Mouse (Mus musculus): Measurements from ENCODE around the gene Etl4. TPM values are rescaled to one million over a fixed set of nuclear protein-coding genes. Genes with fewer than 3 reads are reported as not detected.

The Etl4 gene
- total and polyA plus RNA-seq, 2 experiments: 3.5 to 5.5 TPM

- no peaks in the 10 kb centered on the region for H3K36me3 ChIP-seq (ENCODE audit: control insufficient read depth, insufficient read depth, low read length)
- no peaks in the 10 kb centered on the region; the same call in 1 of the 2 replicates for H3K4me1 ChIP-seq (ENCODE audit: control insufficient read depth, insufficient read depth, low read length)
- H3K27me3 ChIP-seq (ENCODE audit: control insufficient read depth, insufficient read depth, low read length): no peaks in the 10 kb centered on the region
- H3K27ac ChIP-seq (replicated peaks; ENCODE audit: insufficient read depth, low read depth, low read length): no peak overlapping the region
- 0 out of 2 replicates have a peak, but pooled peaks cover 3% of the 10 kb centered on the region for H3K79me2 ChIP-seq (ENCODE audit: control insufficient read depth, insufficient read depth, low read length)
- no peak overlapping the region for H3K9ac ChIP-seq (ENCODE audit: low read depth, low read length)
- no peak overlapping the region for H3K4me3 ChIP-seq (ENCODE audit: insufficient read depth, low read depth, low read length)
- no peak for DNase-seq (ENCODE audit: extremely low read depth, low read depth, low spot score)
- no peak for TF ChIP-seq CTCF (IDR thresholded peaks at IDR 0.05; ENCODE audit: low read depth, low read length)
- no peak for TF ChIP-seq POLR2A (IDR thresholded peaks at IDR 0.05; ENCODE audit: extremely low read depth, insufficient read depth, low read length)
- 86% methylated on average over 2 of the region's 2 CpGs for WGBS
These were observed 684.5 kb downstream of the Etl4 start for GRCm38 (mm10) chr2:20594129-20594528.

GRCm38 (mm10) chr2:20595000-20595399 is 685.4 kb downstream of the Etl4 start:
- TF ChIP-seq POLR2A (IDR thresholded peaks at IDR 0.05; ENCODE audit: extremely low read depth, insufficient read depth, low read length): no peak
- no peak for TF ChIP-seq CTCF (IDR thresholded peaks at IDR 0.05; ENCODE audit: low read depth, low read length)
- Histone ChIP-seq H3K4me1 (ENCODE audit: control insufficient read depth, insufficient read depth, low read length) (no peaks in the 10 kb centered on the region; the same call in 1 of the 2 replicates), H3K27me3 (ENCODE audit: control insufficient read depth, insufficient read depth, low read length) (no peaks in the 10 kb centered on the region), H3K79me2 (ENCODE audit: control insufficient read depth, insufficient read depth, low read length) (0 out of 2 replicates have a peak, but pooled peaks cover 3% of the 10 kb centered on the region), H3K4me3 (ENCODE audit: insufficient read depth, low read depth, low read length) (no peak overlapping the region), H3K27ac (replicated peaks; ENCODE audit: insufficient read depth, low read depth, low read length) (no peak overlapping the region), H3K9ac (ENCODE audit: low read depth, low read length) (no peak overlapping the region), H3K36me3 (ENCODE audit: control insufficient read depth, insufficient read depth, low read length) (no peaks in the 10 kb centered on the region)
- DNase-seq (ENCODE audit: extremely low read depth, low read depth, low spot score): no peak
- WGBS: 92% methylated on average over 3 of the region's 3 CpGs

DNA sequence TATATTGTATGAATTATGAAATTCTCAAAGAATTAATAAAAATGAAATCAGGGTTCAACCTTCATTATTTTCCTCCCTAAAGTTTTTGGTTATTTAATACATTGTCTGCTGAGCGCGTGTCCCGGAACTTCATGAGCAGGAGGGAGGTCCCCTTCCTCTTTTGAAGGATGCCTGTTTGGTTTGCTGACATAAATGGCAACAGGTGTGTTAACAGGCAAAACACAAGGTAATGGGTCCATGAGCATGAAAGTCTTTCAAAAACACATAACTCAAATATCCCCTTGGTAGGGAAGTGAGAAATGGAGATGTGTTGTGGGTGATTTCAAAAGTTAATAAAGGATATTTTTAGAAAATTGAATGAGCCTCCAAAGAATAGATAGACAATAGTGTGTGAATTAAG is 687.0 kb downstream of the Etl4 start:
- Histone ChIP-seq H3K4me1 (ENCODE audit: control insufficient read depth, insufficient read depth, low read length) (no peaks in the 10 kb centered on the region; the same call in 1 of the 2 replicates), H3K27me3 (ENCODE audit: control insufficient read depth, insufficient read depth, low read length) (no peaks in the 10 kb centered on the region), H3K4me3 (ENCODE audit: insufficient read depth, low read depth, low read length) (no peak overlapping the region), H3K79me2 (ENCODE audit: control insufficient read depth, insufficient read depth, low read length) (0 out of 2 replicates have a peak, but pooled peaks cover 3% of the 10 kb centered on the region), H3K27ac (replicated peaks; ENCODE audit: insufficient read depth, low read depth, low read length) (no peak overlapping the region), H3K9ac (ENCODE audit: low read depth, low read length) (no peak overlapping the region), H3K36me3 (ENCODE audit: control insufficient read depth, insufficient read depth, low read length) (no peaks in the 10 kb centered on the region)
- DNase-seq (ENCODE audit: extremely low read depth, low read depth, low spot score): no peak
- TF ChIP-seq POLR2A (IDR thresholded peaks at IDR 0.05; ENCODE audit: extremely low read depth, insufficient read depth, low read length): no peak
- WGBS: 98% methylated on average over 3 of the region's 3 CpGs

DNA sequence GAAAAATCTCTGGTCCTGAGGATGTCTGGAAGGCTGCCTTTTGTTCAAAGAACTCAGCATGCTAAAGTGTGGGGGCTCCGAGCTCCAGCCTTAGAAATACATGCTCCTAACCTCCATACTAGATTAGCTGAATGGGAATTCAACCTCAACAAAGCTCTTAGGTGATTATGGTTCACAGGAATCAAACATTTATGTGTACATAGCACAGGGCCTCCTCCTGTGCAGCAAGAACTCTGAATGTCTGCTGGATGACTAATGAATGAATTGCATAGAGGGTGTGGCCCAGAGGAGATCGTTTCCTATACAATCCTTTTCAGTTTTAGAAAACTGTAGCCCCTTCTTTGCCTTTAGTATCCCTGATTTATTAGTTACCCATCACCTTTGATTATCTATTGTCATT is 687.6 kb downstream of the Etl4 start:
- H3K27ac ChIP-seq (replicated peaks; ENCODE audit: insufficient read depth, low read depth, low read length): no peak overlapping the region
- DNase-seq (ENCODE audit: extremely low read depth, low read depth, low spot score): no peak
- H3K27me3 ChIP-seq (ENCODE audit: control insufficient read depth, insufficient read depth, low read length): no peaks in the 10 kb centered on the region
- H3K4me1 ChIP-seq (ENCODE audit: control insufficient read depth, insufficient read depth, low read length): no peaks in the 10 kb centered on the region; the same call in 1 of the 2 replicates
- H3K79me2 ChIP-seq (ENCODE audit: control insufficient read depth, insufficient read depth, low read length): 0 out of 2 replicates have a peak, but pooled peaks cover 3% of the 10 kb centered on the region
- no peaks in the 10 kb centered on the region for H3K36me3 ChIP-seq (ENCODE audit: control insufficient read depth, insufficient read depth, low read length)
- no peak overlapping the region for H3K9ac ChIP-seq (ENCODE audit: low read depth, low read length)
- TF ChIP-seq CTCF (IDR thresholded peaks at IDR 0.05; ENCODE audit: low read depth, low read length) (no peak), POLR2A (IDR thresholded peaks at IDR 0.05; ENCODE audit: extremely low read depth, insufficient read depth, low read length) (no peak)
- no peak overlapping the region for H3K4me3 ChIP-seq (ENCODE audit: insufficient read depth, low read depth, low read length)
- 87% methylated on average over 2 of the region's 2 CpGs for WGBS

DNA sequence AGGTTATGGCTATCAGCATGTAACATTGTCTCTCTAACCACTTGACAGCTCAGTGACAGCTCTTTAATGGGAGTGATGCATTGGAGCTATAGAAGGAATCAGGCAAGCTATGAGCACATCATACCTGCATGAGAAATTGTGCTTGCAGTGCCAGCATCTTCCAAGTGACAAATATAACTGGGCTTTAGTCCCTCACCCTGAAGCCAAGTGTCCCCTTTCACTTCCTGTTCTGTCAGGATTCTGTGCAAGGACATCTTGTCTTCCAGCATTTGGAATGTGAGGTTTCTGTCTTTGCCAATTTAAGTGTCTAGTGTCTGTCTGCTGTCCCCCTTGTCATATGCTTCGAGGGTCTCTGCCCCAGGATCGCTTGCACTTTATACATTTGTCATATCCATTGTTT is 693.1 kb downstream of the Etl4 start:
- Histone ChIP-seq H3K79me2 (ENCODE audit: control insufficient read depth, insufficient read depth, low read length) (0 out of 2 replicates have a peak, but pooled peaks cover 3% of the 10 kb centered on the region), H3K9ac (ENCODE audit: low read depth, low read length) (no peak overlapping the region), H3K27ac (replicated peaks; ENCODE audit: insufficient read depth, low read depth, low read length) (no peak overlapping the region), H3K4me1 (ENCODE audit: control insufficient read depth, insufficient read depth, low read length) (no peaks in the 10 kb centered on the region), H3K27me3 (ENCODE audit: control insufficient read depth, insufficient read depth, low read length) (no peaks in the 10 kb centered on the region), H3K4me3 (ENCODE audit: insufficient read depth, low read depth, low read length) (no peak overlapping the region), H3K36me3 (ENCODE audit: control insufficient read depth, insufficient read depth, low read length) (no peaks in the 10 kb centered on the region)
- 84% methylated on average over 2 of the region's 2 CpGs for WGBS
- TF ChIP-seq CTCF (IDR thresholded peaks at IDR 0.05; ENCODE audit: low read depth, low read length): no peak
- TF ChIP-seq POLR2A (IDR thresholded peaks at IDR 0.05; ENCODE audit: extremely low read depth, insufficient read depth, low read length): no peak
- DNase-seq (ENCODE audit: extremely low read depth, low read depth, low spot score): no peak

GRCm38 (mm10) chr2:20603536-20603935 is 694.0 kb downstream of the Etl4 start:
- no peak overlapping the region for H3K4me3 ChIP-seq (ENCODE audit: insufficient read depth, low read depth, low read length)
- TF ChIP-seq POLR2A (IDR thresholded peaks at IDR 0.05; ENCODE audit: extremely low read depth, insufficient read depth, low read length) (no peak), CTCF (IDR thresholded peaks at IDR 0.05; ENCODE audit: low read depth, low read length) (no peak)
- no peaks in the 10 kb centered on the region for H3K4me1 ChIP-seq (ENCODE audit: control insufficient read depth, insufficient read depth, low read length)
- 91% methylated on average over 6 of the region's 6 CpGs for WGBS
- DNase-seq (ENCODE audit: extremely low read depth, low read depth, low spot score): no peak
- H3K9ac ChIP-seq (ENCODE audit: low read depth, low read length): no peak overlapping the region
- no peaks in the 10 kb centered on the region for H3K27me3 ChIP-seq (ENCODE audit: control insufficient read depth, insufficient read depth, low read length)
- H3K27ac ChIP-seq (replicated peaks; ENCODE audit: insufficient read depth, low read depth, low read length): no peak overlapping the region
- 0 out of 2 replicates have a peak, but pooled peaks cover 2% of the 10 kb centered on the region for H3K79me2 ChIP-seq (ENCODE audit: control insufficient read depth, insufficient read depth, low read length)
- no peaks in the 10 kb centered on the region for H3K36me3 ChIP-seq (ENCODE audit: control insufficient read depth, insufficient read depth, low read length)
